Mouse (Mus musculus): Measurements from ENCODE around the gene Mad1l1.

DNA sequence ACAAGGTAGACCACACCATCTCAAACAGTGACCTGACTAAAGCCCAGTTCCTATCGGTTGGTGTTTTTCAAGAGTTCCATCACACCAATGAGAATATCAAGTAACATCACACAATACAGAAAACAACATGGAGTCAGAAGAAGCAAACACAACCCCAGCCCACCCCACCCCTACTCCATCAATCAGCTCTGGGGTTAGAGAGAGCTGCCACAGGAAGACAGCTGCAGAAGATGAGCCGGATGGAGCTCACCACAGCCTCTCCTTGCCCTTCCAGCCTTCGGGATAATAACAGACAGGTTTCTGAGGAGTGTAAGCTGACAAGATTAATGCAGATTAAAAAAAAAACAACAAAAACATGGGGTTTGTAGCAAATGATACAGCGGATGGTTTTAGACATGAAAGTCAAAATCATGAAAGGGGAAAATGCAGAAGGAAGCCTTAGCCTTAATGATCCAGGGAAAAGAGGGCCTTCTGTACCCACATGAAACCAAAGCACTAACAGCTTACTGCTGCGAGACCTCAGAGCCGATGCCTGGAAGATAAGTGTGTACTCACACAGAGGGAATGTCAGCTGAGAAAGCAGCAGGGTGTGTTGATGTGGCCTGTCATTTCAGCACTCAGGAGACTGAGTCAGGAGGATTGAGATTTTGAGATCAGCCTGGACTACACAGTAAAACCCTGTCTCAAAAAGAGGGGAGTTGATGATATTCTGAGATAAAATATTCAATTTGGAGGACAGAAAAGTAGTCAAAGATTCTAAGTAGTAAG is 110.8 kb downstream of the Mad1l1 start:
- TF ChIP-seq CTCF (IDR thresholded peaks at IDR 0.05; ENCODE audit: control insufficient read depth, insufficient read depth, insufficient read length) (no peak), MAX (IDR thresholded peaks at IDR 0.05) (no peak), MYOD1 (IDR thresholded peaks at IDR 0.05; ENCODE audit: control insufficient read depth, insufficient read length, low read depth) (peak; percentile 91), MYOG (IDR thresholded peaks at IDR 0.05; ENCODE audit: control insufficient read depth, extremely low read depth, insufficient read length) (no peak), FOSL1 (IDR thresholded peaks at IDR 0.05; ENCODE audit: insufficient read depth, low read length, poor library complexity, severe bottlenecking) (no peak), USF1 (IDR thresholded peaks at IDR 0.05; ENCODE audit: low read depth) (no peak)

All from C2C12 (cell line).